Mouse (Mus musculus): ENCODE data around the gene St6galnac3. TPM values are rescaled to one million over a fixed set of nuclear protein-coding genes. Genes with fewer than 3 reads are reported as not detected.

The St6galnac3 gene
- total RNA-seq, 2 experiments from 2014 or later: 25.6 to 29.0 TPM

DNA sequence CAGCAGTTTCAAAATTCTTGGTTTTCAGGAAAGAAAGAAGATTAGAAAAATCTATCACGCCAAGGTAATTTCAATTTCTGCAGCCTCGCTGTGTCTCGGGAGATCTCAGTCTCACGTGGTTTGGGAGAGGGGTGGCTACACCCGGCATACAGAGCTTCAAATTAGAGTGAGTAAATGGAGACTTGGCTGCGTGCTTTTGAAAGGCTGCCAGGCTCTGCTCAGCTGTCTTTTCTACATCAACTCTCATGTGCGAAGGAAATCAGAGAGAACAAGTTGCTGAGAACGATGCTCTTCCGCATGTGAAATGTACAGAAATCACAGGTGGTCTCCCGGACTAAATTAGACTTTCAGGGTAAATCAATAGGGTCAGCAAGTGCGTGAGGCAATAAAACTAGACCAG, 242.9 kb downstream of the St6galnac3 start:
- peak in 1 of 2 experiments; percentile 59 for DNase-seq (ENCODE audit: extremely low spot score in 1 of 2, low spot score in 1 of 2)

DNA sequence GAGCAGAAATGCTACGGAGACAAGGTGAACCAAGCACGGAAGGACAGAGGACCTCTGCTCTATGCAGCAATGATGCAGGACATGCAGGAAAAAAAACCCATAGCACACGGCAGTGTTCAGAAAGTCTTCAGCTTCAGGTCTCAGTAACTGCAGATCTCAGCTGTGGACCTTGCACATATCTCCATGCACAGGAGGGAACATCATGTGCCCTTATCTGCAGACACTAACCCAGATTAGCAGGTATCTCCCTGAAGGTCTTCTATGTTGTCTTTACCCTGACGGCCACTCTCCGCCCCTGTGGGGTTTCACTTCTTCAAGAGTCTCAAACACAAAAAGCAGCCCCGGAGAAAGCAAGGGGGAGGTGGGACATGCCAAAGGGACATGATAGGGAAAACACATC, 244.0 kb downstream of the St6galnac3 start:
- no peak for DNase-seq (ENCODE audit: extremely low spot score in 1 of 2, low spot score in 1 of 2)

DNA sequence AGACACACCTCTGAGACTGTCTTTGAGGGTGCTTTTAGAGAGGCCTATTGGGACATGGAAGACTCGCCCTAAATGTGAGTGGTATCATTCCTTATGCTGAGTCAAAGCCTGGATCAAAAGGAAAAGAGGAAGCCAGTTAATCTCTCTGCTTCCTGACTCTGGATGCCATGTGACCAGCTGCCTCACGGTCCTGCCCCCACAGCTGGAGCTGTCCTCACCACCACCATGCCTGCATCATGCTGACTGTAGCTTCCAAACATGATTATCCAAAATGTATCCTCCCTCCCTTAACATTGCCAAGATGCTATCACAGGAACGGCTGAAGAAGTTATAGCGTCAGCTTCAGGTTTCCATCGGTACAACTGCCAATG, 244.4 kb downstream of the St6galnac3 start:
- no peak for DNase-seq (ENCODE audit: extremely low spot score in 1 of 2, low spot score in 1 of 2)

DNA sequence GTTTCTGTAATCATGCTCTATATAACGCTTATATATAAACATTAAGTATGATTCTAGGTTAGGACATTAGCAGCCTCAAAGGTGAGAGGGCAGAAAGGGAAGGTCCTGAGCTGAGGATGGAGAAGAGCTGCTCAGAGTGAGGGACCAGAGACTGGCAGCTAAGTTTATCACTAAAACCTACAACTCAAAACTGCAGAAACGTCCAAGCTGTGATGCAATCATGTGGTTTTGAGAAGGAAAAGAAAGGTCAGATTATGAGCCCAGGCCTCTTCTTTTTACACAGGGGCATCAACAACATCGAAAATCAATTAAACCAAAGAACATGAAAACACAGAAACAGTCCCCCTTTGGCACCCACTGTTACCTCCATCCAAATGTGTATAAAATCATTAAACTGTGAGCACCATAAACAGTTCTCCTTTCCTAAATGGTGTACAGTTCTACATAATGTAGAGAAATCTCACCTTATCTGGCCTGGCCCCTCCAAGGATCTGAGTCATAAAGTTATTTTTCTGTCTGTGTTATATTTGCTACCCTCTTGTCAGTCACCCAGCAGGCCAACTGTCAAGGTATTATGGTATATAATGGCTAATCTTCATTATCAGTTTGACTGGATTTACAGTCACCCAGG, 244.9 kb downstream of the St6galnac3 start:
- no peak for DNase-seq (ENCODE audit: extremely low spot score in 1 of 2, low spot score in 1 of 2)

DNA sequence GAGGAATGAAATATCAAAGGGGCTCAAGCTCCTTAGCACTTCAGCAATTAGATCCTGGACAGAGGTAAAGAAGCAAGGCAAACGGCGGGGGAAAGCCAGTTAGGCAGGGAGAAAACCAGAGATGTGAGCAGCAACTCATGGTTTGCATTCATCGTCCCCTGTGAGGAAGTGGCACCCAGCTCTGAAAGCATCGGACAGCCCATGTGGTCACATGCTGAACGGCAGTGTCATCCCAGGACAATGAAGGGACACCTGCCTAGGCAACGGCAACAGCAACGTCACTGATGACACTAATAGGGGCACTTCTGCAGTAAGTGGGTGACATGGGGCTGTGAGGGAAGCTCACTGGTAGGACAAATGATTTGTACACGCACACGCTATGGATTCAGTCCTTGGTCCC, 249.1 kb downstream of the St6galnac3 start:
- no peak for DNase-seq (ENCODE audit: extremely low spot score in 1 of 2, low spot score in 1 of 2)

DNA sequence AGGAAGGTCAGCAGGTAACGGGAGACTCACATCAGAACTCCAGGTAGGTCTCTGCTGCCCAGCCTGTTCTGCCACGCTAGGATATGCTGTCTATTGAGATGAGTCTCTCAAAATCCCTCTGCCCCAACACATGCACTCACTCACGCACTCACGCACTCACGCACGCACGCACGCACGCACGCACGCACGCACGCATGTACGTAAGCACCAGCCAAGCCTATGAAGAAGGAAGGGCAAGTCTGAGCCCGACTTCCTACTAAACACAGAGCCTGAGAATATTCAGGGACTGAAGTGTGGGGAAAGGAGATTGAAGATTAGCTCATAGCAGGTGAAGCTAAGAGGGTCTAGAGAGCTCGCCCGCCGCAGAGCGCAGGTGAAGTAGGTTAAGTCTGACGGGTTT, 249.5 kb downstream of the St6galnac3 start:
- peak in 1 of 2 experiments; percentile 2 for DNase-seq (ENCODE audit: extremely low spot score in 1 of 2, low spot score in 1 of 2)

DNA sequence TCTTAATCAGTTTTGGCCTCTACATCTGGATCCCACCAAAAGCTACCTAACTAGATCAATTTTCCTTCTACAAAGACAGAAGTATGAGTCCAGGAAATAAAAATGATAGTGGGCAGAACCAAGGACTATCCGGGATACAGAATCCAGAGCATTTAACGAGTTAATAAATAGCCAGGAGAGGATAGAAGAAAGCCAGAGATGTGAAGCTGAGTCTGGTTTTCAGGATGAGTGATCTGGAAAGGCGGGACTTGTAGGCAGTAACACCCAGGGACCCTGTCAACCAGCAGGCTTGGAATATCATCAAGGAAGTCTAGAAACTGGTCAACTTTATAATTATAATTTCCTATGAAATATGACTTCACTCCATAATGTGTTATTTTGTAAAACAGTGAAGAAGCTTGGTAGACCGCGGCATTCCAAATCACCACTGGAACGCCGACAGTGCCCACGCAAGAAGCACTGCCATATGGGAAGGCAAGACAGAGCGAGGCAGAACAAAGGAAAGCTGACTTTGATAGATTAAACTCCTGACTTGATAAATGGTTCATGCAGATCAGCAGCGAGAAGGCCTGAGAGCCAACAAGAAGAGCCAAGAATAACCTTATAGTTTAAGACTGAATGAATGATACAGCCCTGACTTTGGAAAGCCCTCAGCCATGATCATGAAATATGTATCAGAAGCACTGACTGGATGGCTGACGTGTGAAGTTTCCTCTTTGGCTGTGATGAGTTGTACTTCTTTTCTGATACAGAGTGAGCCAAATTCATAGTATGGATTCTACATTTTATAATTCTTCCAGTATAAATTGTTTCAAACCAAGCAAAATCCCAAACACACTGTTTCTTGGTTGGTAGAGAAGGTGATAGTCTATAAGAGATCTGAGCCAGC, 252.1 kb downstream of the St6galnac3 start:
- DNase-seq (ENCODE audit: extremely low spot score in 1 of 2, low spot score in 1 of 2): peak in 1 of 2 experiments; percentile 7

DNA sequence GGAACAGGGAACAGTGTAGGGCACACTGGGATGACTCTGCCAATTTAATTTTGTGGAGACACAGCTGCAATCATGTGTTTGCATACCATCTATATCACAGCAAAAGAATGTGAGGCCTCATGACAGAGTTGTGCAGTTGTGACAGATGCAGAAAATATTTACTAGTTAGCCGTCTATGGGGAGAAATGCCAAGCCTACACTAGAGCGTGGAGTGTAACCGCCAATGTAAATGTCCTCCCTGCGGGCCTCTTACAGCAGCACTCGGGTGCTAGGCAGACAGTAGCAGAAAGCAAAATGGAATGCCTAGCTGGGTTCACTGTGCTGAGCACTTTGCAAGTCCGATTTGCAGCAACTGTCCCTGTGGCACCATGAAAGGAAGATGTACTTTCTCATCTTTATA, 261.1 kb downstream of the St6galnac3 start:
- DNase-seq (ENCODE audit: extremely low spot score in 1 of 2, low spot score in 1 of 2): no peak

DNA sequence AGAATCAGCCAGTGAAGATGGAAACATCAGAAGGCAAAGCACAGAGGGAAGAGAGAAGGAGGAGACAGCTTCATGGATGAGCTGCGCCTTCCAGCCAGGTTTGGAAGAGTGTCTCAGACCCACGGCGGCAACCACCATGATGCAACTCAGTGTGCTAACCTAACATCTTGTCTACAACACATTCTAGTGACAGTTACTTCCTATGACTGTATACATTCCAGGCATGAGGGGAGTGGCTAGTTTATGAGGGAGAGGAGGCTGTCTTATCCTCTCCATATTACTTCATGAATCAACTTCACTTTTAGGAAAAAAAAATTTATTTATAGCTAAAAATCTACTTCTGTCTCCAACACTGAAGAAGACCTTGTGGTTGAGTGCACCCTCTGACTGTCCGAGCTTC, 264.8 kb downstream of the St6galnac3 start:
- no peak for DNase-seq (ENCODE audit: extremely low spot score in 1 of 2, low spot score in 1 of 2)

DNA sequence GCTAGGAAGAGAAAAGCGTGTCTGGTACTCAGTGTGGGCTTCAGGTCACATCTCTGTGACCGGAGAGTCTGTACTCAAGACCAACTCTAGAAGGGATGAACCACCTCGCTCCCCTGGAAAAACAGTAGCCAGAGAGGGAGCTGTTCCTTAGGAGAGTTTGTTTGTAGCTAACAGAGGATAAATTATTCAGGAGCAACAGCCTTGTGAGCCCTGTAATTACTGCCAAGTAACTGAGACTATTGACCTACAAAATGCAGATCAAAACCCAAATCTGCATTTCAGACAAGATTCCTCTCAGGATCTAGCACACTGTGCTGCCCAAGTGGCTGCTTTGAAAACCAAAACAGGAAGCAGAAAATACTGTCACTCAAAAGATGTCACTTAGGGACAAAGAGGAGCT, 266.4 kb downstream of the St6galnac3 start:
- no peak for DNase-seq (ENCODE audit: extremely low spot score in 1 of 2, low spot score in 1 of 2)

DNA sequence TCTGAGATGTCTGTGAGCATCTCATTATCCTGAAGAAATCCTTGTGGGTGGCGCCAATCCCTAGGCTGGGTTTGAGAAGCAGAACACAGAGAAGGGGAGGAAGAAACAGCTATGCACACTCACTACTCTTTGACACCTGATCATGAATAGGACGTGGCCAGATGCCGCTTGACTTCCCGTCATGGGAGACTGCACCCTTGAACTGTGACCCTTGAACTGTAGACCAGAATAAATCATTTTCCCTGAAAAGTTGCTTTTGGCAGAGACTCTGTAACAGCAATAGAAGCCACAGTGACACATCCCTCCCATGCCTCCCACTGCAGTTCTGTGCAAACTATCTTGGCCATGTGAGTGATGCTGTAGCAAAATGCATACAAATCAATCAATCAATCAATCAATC, 267.3 kb downstream of the St6galnac3 start:
- no peak for DNase-seq (ENCODE audit: extremely low spot score in 1 of 2, low spot score in 1 of 2)

DNA sequence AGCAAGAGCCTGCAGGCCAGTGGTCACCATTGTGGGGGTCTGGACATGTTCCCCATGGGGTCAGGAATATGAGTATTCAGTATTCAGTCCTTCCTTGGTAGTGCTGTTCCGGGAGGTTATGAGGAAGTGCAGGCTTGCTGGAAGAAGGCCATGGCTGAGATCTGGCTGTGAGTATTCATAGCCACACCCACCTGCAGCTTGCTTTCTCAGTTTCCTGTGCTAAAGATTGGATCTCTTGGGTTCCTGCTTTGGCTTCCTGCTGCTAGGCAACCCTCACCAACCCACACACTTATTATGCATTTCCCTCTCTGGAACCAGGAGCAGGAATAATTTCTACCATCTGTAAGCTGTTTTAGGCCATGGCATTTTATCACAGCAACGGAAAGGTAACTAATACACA, 267.8 kb downstream of the St6galnac3 start:
- no peak for DNase-seq (ENCODE audit: extremely low spot score in 1 of 2, low spot score in 1 of 2)

DNA sequence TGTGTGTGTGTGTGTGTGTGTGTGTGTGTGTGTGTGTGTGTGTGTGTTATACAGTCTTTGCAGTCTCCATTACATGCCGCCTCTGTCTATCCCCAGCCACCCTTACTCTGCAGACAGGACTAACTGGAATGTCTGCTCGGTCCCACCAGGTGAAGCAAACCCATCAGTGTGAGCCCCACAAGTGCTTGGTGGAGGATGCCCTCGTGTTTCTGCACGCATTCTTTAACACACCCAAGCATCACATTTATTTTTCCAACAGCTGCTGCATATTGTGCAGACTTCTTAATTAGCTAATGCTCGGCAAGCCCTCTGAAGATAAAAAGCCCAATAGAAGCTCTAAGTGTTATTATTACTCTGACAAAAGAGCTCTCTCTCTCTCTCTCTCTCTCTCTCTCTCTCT, 268.7 kb downstream of the St6galnac3 start:
- DNase-seq (ENCODE audit: extremely low spot score in 1 of 2, low spot score in 1 of 2): no peak

DNA sequence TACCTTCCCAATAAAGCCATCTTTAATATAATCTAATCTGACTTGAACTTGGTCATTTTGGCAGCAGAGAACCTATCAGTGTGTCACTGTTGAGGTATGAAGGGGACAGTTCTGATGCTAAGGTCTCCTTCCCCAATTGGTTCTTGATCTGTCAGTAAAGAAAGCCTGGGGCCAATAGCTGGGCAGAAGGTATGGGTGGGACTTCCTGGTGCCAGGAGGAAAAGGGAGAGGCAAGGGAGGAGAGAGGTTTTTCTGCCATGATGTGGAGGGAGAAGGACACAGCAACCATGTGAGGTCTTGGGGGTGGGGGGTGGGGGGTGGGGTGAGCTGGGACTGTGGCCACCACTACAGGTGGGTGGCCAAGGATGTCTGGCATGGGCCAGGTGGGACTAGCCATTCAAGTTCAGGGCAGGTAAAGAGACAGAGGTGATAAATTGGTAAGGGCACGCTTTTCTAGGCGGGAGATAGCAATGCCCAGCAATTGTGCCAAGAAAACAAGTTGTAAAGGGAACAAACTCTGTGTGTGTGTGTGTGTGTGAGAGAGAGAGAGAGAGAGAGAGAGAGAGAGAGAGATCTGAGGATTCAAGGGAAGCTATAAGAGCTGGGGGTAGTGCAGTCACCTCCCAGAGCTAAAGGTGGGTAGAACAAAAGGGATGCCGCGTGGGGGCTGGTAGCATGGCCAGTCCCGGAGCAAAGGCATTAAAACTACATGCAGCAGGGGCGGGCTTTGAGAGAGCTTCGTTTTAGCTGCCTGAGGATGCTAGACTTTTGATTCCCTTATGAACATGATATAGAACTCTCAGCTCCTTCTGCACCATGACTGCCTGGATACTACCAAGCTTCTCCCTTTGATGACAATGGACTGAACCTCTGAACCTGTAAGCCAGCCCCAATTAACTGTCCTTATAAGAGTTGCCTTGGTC, 271.6 kb downstream of the St6galnac3 start:
- DNase-seq (ENCODE audit: extremely low spot score in 1 of 2, low spot score in 1 of 2): no peak

DNA sequence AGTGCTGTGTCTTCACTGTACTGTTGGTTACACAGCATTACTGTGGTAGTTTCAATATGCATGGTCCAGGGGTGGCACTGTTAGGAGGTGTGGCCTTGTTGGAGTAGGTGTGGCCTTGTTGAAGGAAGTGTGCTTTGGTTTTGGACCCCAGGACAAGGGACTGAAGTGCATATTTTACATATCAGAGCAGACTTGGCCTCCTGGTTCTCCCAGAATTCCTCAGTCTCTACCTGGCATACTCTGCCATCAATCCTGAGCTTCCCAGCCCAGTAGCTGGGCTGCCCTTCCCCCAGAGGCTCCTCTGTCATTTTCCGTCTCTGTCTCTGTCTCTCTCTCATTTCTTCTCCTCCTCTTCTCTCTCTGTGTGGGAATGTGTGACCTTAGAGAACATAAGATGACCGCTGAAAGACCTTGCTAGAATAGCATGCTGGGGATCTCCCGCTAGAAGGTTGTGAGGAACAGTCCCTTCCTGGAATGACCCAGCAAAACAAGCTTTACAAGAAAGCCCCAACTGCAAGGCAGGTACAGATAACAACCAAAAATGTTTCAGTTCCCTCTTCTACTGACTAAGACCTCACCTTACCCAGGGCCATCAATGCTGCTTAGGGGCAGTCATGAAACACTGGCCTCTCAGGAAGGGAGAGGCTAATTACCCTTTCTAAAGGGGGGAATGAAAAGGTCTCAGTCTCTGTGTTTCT, 272.5 kb downstream of the St6galnac3 start:
- no peak for DNase-seq (ENCODE audit: extremely low spot score in 1 of 2, low spot score in 1 of 2)

DNA sequence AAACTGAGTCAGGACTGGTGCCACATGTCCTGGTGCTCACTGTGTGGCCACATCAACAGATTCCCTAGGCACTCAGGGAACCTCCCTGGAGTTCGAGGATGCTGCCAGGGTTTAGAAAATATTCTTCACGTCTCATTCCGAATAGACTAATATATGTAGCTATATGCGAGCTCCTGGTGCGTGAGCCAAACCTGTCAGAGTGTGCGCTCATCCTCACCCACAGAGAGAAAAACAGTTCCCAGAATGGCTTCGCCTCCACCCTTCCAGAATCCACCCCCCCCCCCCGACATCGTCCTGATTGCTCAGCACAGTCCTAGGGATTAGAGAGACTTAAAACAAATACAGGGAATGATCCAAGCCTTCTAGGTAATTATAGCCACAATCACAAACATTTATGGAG, 283.6 kb downstream of the St6galnac3 start:
- DNase-seq (ENCODE audit: extremely low spot score in 1 of 2, low spot score in 1 of 2): no peak

DNA sequence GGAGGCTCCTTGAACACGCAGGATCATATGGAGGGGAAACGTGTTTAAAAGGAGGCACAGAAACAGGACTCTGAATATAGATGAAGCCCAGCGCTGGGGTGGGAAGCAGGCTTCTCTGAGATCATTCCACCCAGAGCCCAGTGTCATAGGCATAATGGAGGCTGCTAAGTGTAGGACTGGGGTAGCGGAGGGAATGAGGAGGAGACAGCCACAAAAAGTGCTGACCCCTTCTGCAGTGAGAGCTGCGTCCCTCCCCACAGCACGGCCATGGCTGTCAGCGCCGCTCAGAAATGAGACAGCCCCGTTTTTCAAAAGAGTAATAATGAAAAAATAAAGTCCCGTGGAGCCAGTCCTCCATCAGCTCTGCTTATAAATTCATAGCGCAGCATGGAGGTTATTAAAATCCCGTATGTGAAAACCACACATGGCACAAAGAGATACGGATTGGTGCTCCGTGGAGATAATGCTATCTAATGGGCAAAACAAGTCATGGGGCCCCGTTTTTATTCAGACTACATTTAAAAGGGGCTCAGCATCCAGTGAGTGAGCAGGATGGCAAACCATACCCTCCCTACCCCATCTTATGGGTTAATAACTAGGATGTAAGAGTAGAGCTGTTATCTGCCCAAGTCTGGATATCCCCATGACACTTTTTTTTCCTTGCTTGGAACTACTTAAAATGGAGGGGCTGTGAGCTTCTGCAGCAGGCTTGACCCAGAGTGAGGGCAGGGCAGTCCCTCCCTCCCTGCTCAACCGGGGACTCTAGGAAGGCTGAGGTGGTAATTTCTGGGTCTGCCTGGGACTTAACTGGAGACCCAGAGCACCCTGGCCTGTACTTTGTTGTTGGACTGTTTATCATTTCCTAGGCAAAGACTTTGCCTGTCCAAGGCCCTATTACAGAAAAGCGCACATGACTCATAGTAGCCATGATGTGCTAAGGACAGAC, 288.6 kb downstream of the St6galnac3 start:
- DNase-seq (ENCODE audit: extremely low spot score in 1 of 2, low spot score in 1 of 2): no peak

DNA sequence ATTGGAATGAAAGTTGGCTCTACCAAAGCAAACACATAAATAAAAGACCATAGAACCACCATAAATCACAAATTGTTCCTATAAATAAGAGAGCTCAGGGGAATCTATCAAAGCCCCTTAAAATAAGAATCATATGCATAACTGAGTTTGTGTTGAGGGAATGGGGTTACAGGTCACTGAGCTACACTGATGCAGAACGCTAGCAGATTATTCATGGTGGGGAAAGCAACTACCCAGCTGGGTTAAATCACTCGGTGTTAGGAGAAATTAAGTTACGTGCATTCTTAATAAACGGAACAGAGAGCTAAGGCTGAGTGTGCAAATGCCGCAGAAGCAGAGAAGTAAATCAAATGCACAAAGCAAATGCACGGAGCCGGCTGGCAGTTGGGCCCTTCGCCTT, 292.0 kb downstream of the St6galnac3 start:
- DNase-seq (ENCODE audit: extremely low spot score in 1 of 2, low spot score in 1 of 2): no peak

Measured in layer of hippocampus, postnatal 25 days (tissue).